Mouse (Mus musculus): ENCODE measurements around the gene Adh6b.
"Not testable (repeated sequence)": the region's sequence is repeated elsewhere in the genome, so short reads cannot be mapped to it uniquely, and the experiment has no call there.

Adh6b gene

GRCm38 (mm10) chr3:138362920-138363319, 21.3 kb downstream of the Adh6b start:
- DNase-seq, result no peak

GRCm38 (mm10) chr3:138366181-138366580, 24.6 kb downstream of the Adh6b start:
- no peak for DNase-seq

GRCm38 (mm10) chr3:138369546-138369945, 28.0 kb downstream of the Adh6b start:
- DNase-seq, result no peak

- DNase-seq, result not testable (repeated sequence)
Measured at GRCm38 (mm10) chr3:138370289-138370688, 28.7 kb downstream of the Adh6b start.

GRCm38 (mm10) chr3:138373920-138374319, 32.3 kb downstream of the Adh6b start:
- DNase-seq, result no peak

- DNase-seq, result no peak
Measured at GRCm38 (mm10) chr3:138375148-138375547, 33.6 kb downstream of the Adh6b start.

- DNase-seq, result no peak
Measured at GRCm38 (mm10) chr3:138381133-138381532, 39.6 kb downstream of the Adh6b start.

GRCm38 (mm10) chr3:138387155-138387554, 45.6 kb downstream of the Adh6b start:
- no peak for DNase-seq

- no peak for DNase-seq
Measured at GRCm38 (mm10) chr3:138404872-138405271, 63.3 kb downstream of the Adh6b start.

GRCm38 (mm10) chr3:138405341-138405740, 63.8 kb downstream of the Adh6b start:
- peak; percentile 10 to 40 for DNase-seq

GRCm38 (mm10) chr3:138405840-138406239, 64.3 kb downstream of the Adh6b start:
- no peak for DNase-seq

- no peak for DNase-seq
Measured at GRCm38 (mm10) chr3:138407920-138408319, 66.3 kb downstream of the Adh6b start.
